Mouse (Mus musculus): ENCODE measurements around the gene Tmem33.

DNA sequence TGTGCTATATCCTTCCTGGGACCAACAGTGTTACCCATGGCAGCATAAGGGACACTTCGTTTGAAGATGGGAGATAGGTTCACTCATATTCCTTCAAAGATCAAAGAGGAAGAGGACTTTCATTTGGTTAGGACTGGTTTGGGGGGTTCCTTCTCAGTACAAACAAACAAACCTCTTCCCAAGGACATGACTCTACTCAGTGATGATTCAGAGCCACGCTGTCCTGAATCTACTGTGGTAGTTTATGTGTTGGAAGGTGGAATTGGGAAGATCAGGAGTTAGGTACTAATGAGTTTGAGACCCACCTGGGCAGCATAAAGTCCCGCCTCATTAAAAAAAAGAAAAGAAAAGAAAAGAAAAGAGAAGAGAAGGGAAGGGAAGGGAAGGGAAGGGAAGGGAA lies 24.9 kb upstream of the Tmem33 start:
- TF ChIP-seq CTCF (IDR thresholded peaks at IDR 0.05; ENCODE audit: extremely low read depth, insufficient read depth, low read length) (no peak), POLR2A (IDR thresholded peaks at IDR 0.05; ENCODE audit: extremely low read depth, insufficient read depth, low read length) (no peak)

Measured in cortical plate, adult 2 months (tissue).